Mouse (Mus musculus): ENCODE measurements around the gene Tuba1c.
"Not testable (repeated sequence)": the region's sequence is repeated elsewhere in the genome, so short reads cannot be mapped to it uniquely, and the experiment has no call there.

Tuba1c gene

DNA sequence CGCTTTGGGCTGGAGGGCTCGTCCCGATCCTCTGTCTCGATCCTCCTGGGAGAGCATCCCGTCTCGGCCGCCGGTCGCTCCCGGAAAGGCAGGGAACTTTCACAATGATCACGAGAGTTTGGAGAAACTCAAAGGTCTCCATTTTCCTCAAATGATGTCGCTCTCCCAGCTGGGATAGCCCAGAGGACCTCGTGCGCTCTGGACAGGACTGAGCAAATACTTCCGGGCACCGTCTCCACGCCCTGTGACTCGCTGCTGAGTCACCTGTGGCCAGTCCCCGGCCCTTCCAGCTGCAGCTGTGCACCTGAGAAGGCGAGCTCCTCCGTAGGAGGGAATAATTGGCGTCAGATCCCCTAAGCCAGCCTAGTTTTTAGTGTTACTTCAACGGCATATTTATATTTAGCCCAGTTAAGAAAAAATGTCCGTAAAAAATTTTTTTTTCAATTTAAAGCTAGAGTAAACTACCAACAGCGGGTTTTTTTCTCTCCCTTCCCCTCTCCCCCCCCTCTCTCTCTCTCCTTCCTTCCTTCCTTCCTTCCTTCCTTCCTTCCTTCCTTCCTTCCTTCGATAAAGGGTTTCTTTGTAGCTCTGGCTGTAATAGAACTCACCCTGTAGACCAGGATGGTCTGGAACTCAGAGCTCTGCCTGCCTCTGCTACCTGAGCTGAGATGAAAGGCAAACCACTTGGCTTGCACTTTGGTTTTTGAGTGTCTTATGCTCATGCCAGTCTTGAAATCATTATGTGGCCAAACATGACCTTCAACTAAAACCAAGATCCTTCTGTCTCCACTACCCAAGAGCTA is 1.1 kb downstream of the Tuba1c start:
- no peak for DNase-seq (ENCODE audit: low spot score)

DNA sequence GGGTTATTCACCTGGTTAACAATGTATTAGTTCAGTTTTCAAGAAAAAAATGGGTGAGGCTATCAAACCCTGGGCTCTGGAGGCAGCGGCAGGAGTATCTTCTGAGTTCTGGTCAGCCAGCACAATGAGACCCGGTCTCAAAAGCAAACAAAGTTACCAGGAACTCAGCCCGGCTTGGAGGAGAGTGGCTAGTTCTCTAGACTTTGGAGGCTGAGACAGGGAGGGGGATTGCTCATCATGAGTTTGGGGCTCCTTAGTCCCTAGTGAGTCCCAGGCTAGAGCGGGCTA is 1.6 kb downstream of the Tuba1c start:
- DNase-seq (ENCODE audit: low spot score), result no peak

DNA sequence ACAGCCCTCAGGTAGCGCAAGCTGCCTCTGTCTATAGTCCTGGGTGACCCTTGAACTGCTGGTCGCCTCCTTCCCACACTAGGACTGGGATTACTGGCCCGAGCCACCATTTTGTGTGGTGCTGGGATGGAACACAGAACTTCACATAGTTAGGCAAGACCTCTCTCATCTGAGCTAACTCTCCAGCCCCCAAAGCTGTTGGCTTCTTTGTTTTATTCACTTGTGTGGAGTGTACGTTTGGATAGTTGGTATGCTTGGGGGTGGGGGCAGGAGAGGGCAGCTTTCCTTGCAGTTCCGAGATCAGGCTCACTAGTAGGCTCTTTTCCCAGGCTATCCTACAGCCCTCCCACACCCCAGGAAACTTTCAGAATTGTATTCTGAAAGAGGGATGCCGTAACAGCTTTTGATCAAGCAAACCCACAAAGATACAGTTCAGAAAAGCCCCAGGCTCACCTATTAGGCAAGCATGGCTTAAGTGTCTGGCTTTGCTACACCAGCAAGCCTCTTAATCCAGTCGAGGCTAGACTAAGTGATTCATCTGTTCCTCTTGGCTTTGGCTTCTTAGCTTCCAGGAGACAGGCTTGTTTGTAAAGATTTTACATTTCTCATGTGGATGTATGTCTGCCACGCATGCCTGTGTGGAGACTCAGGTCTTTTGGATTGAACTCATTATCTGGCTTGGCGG is 2.5 kb downstream of the Tuba1c start:
- DNase-seq (ENCODE audit: low spot score), result no peak

DNA sequence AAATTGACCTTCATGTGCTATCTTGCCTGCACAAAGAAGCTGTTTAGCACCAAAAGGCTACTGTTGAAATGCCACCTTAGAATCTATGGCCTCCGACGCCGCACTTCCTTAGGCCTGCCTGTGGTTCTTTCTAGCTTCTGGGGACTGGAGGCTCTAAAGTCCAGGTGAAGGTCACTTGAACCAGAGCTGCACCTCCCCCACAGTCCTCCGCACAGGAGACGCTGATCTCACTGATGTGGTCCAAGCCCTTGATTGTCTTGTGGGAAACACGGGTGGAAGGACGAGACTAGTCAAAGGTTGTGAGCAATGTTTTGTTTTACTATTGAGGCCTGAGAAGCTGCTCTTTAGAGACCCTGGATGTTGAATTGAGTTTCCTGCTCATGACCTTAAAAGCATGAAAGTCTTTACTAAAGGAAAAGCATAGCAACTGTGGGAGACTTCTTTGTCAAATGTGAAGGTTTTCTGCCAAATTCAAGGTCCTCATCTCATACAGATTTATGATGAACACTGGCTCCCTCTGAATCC is 3.1 kb downstream of the Tuba1c start:
- DNase-seq (ENCODE audit: low spot score), result no peak

- no peak for DNase-seq (ENCODE audit: low spot score)
Observed at GRCm38 (mm10) chr15:99033498-99034270, 4.0 kb downstream of the Tuba1c start.

DNA sequence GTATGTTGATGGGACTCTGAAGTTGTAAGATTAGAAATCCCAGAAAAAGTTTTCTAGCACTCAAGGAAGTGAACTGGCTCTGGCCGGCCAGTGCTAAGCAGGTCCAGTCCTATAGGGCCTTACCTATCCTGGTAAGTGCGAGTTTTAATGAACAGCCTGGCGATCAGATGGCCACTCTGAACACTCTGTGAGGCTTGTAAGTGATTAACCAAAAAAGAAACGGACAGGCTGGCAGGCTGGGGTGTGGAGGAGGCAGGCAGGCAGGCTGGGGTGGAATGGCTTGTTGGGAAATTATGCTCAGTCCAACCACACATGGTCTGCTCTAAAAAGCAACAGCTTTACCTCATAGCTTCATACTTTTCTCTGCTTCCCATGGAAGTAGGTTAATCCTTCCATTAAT is 5.7 kb downstream of the Tuba1c start:
- DNase-seq (ENCODE audit: low spot score), result no peak

- no peak for DNase-seq (ENCODE audit: low spot score)
Observed at GRCm38 (mm10) chr15:99036249-99036905, 6.7 kb downstream of the Tuba1c start.

GRCm38 (mm10) chr15:99038025-99038424 is 8.3 kb downstream of the Tuba1c start:
- no peak for DNase-seq (ENCODE audit: low spot score)

- no peak for DNase-seq (ENCODE audit: low spot score)
Observed at GRCm38 (mm10) chr15:99038797-99039196, 9.1 kb downstream of the Tuba1c start.

- no peak for DNase-seq (ENCODE audit: low spot score)
Observed at GRCm38 (mm10) chr15:99039306-99039705, 9.6 kb downstream of the Tuba1c start.

DNA sequence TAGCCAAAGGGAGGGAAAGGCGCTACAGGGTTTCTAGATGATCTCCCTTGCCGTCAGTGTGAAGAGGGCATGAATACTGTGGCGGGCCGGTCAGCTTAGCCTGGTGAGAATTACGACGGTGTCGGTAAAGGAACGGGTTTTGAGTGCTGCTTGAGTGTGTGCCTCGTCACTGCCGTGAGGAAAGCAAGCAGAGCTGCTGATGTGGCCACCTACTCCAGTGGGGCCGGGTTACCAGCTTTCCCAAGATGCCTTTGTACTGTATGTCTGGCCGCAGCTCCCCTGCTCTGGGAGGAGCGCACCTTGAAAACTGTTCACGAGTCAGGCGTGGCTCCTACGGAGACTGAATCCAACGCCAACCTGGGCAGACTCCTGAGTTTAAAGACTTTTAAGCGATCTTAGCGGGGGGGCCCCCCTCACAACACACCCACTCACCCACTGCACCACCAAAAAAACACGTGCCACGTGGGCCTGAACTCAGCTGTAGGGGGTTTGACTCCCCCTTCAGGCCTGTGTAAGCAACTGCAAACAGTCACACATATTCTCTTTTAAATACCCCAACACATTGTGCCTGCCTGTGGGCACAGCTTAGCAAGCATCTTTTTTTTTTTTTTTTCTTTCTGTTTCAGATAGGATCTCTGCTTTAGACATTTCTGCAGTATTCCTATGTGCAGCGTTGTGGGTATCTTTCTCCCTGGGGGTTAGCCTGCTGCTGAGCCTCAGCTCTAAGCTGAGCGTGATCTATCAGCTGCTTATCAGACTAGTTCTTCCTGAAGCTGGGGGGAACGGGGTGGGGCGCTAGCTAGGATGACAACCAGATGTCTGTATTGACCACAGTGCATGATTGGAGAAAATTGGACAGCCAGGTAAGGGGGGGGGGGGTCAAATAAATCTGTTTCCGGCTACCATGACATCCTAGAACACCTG is 10.6 kb downstream of the Tuba1c start:
- no peak for DNase-seq (ENCODE audit: low spot score)

- DNase-seq (ENCODE audit: low spot score), result no peak
Observed at GRCm38 (mm10) chr15:99040920-99041856, 11.5 kb downstream of the Tuba1c start.

DNA sequence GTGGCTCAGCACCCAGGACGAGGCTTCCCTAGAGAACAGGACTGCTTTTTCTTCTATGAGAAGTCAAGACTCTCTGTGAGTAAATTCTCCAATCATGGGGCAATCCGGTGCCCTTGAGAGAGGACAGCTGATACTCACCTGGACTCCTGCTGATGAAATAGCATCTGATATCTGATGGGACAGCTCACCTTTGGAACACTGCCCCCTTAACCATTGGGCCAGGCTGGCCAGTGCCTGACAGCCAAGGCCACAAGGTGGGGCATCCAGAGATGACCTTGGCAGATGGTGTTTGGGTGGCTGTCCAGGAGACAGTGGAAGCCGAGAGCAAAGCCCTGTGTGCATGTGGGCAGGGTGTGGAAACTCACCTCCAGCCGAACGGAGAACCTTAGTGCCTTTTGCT is 12.6 kb downstream of the Tuba1c start:
- DNase-seq (ENCODE audit: low spot score), result no peak

- no peak for DNase-seq (ENCODE audit: low spot score)
Observed at GRCm38 (mm10) chr15:99044854-99045253, 15.2 kb downstream of the Tuba1c start.

DNA sequence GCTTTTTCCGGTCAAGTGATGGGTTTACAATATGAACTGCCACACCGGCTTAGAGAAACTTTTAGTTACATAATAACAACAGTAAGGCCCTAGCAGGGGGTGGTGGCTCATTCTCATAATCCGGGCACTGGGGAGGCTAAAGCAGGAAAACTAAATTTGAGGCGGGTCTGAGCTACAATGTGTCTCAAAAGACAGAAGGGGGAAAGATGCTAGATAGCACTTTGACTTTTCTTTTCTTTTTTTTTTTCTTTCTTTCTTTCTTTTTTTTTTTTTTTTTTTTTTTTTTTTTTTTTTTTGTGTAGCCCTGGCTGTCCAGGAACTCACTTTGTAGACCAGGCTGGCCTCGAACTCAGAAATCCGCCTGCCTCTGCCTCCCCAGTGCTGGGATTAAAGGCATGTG is 16.0 kb downstream of the Tuba1c start:
- DNase-seq (ENCODE audit: low spot score), result not testable (repeated sequence)

DNA sequence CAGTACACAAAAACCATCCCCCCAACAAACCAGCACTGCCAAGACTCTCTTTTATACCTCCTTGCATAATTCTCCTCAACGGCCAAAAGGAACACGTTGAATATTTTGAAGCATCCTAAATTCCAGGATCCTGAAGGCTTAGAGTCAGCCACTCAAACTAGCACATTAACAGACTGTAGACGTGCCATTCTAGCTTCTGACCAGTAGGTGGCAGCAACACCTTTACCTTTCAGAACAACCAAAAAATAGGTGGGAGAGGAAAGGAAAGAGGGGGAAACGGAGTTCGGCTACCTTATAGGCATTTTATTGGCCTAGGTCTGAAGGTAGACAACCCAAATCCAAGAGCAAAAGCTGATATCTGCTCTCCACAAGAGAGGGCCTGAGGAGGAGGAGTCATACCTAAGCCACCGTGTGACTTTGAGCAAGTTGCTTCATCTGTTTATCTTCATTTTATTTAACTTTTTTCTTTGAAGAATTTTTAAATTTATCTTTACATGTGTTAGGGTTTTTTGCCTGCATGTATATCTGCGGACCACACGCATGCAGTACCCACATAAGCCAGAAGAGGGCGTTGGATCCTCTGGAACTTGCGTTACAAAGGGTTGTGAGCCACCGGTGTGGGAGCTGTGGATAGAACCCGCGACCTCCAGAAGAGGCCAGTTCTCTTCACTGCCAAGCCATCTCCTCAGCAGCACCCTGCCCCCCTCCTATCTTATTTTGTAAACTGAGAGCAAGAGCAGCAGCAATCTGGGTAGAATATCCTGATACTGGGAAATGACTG is 20.0 kb downstream of the Tuba1c start:
- DNase-seq (ENCODE audit: low spot score), result no peak

DNA sequence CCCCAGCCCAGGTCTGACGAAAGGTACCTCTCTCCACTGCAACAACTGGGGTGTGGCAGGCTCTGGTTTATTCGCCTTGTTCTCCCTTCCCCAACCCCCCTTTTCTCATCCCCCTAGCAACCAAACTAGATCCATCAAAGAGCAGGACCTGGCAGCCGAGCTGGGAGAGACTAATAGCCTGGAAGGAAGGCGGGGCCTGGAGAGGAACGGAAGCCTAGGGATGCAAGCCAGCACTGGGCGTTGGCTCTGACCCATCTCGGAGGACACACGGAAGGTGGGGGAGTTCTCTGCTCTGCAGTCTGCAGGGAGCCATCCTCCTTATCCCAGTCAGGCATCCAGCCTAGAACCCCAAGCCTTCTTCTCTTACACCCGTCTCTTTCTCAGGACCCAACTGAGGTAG is 23.7 kb downstream of the Tuba1c start:
- DNase-seq (ENCODE audit: low spot score), result no peak

GRCm38 (mm10) chr15:99055040-99055439 is 25.3 kb downstream of the Tuba1c start, which contains the start of gene Prph:
TSS of gene Prph (plus strand) at chr15:99055174.
- DNase-seq (ENCODE audit: low spot score), result no peak

GRCm38 (mm10) chr15:99055511-99055961 is 25.8 kb downstream of the Tuba1c start:
- no peak for DNase-seq (ENCODE audit: low spot score)
